Mouse (Mus musculus): ENCODE data around the gene Tmem120b. TPM values are rescaled to one million over a fixed set of nuclear protein-coding genes. Genes with fewer than 3 reads are reported as not detected.

The Tmem120b gene
- total RNA-seq, 2 experiments from 2014 or later, result 25.0 to 28.6 TPM

GRCm38 (mm10) chr5:123151077-123151476 is 82.9 kb downstream of the Tmem120b start:
- intact Hi-C loops (cut with DNase I), result no loop called here
- no peak for DNase-seq

GRCm38 (mm10) chr5:123151707-123152362 is 83.6 kb downstream of the Tmem120b start:
- intact Hi-C loops (cut with DNase I), result no loop called here
- DNase-seq, result no peak

GRCm38 (mm10) chr5:123152901-123153300 is 84.7 kb downstream of the Tmem120b start:
- no peak for DNase-seq
- intact Hi-C loops (cut with DNase I), result no loop called here

- intact Hi-C loops (cut with DNase I), result no loop called here
- peak; percentile 75 for DNase-seq
Measured at GRCm38 (mm10) chr5:123155425-123155824, 87.2 kb downstream of the Tmem120b start.

GRCm38 (mm10) chr5:123156763-123157162 is 88.5 kb downstream of the Tmem120b start:
- intact Hi-C loops (cut with DNase I), result no loop called here
- DNase-seq, result no peak

GRCm38 (mm10) chr5:123157972-123158371 is 89.8 kb downstream of the Tmem120b start:
- DNase-seq, result no peak
- intact Hi-C loops (cut with DNase I), result no loop called here

- intact Hi-C loops (cut with DNase I), result no loop called here
- no peak for DNase-seq
Measured at GRCm38 (mm10) chr5:123159446-123159845, 91.2 kb downstream of the Tmem120b start.

- DNase-seq, result no peak
- intact Hi-C loops (cut with DNase I), result no loop called here
Measured at GRCm38 (mm10) chr5:123159866-123160265, 91.7 kb downstream of the Tmem120b start.

GRCm38 (mm10) chr5:123160341-123160740 is 92.1 kb downstream of the Tmem120b start:
- intact Hi-C loops (cut with DNase I), result no loop called here
- DNase-seq, result no peak

GRCm38 (mm10) chr5:123162942-123163341 is 94.7 kb downstream of the Tmem120b start:
- no peak for DNase-seq
- intact Hi-C loops (cut with DNase I), result no loop called here

GRCm38 (mm10) chr5:123166437-123166836 is 98.2 kb downstream of the Tmem120b start:
- intact Hi-C loops (cut with DNase I), result no loop called here
- no peak for DNase-seq

Other genes starting within 250 kb of the Tmem120b start
- 100 to 1,000 TPM; 386 to 393 TPM for gene Anapc5, start 247.1 kb upstream of the Tmem120b start, total RNA-seq (2021)
- 10 to 100 TPM; 38.9 to 40.0 TPM for gene Rnf34, start 218.4 kb upstream of the Tmem120b start, total RNA-seq (2021)
- gene Kdm2b, start 78.6 kb upstream of the Tmem120b start, total RNA-seq (2021), result 100 to 1,000 TPM; 140 to 144 TPM
- gene Orai1, start 53.3 kb upstream of the Tmem120b start, total RNA-seq (2021), result 10 to 100 TPM; 13.2 to 14.2 TPM
- gene Morn3, start 21.4 kb upstream of the Tmem120b start, total RNA-seq (2021), result not detected
- gene Rhof, start 64.3 kb downstream of the Tmem120b start, total RNA-seq (2021), result 10 to 100 TPM; 44.0 to 48.8 TPM
- 10 to 100 TPM; 38.5 to 43.9 TPM for gene Setd1b, start 73.8 kb downstream of the Tmem120b start, total RNA-seq (2021)
- gene Psmd9, start 101.0 kb downstream of the Tmem120b start, total RNA-seq (2021), result 10 to 100 TPM; 34.9 to 39.3 TPM
- not detected for gene Hpd, start 114.3 kb downstream of the Tmem120b start, total RNA-seq (2021)
- gene Wdr66, start 183.7 kb downstream of the Tmem120b start, total RNA-seq (2021), result 1 to 10 TPM; 5.6 to 6.1 TPM